Mouse (Mus musculus) kidney, postnatal 0 days (tissue): ENCODE measurements around the gene Actb. TPM values are rescaled to one million over a fixed set of nuclear protein-coding genes. Genes with fewer than 3 reads are reported as not detected.

Source experiments
- ATAC-seq: fragments of 200-750 bp; cut with Nextera tagmentation; replicated peaks from 2 replicates; pipeline ENCODE4 v1.8.0; 2017; ENCODE audit warnings: low read depth, moderate number of reproducible peaks, moderate TSS enrichment, moderate library complexity; ENCODE audit not compliant: low FRiP score
- DNase-seq: peaks from one replicate; pipeline ENCODE4 v3.0.0-alpha.2; 2016; ENCODE audit warnings: low spot score
- H3K27ac ChIP-seq: fragments of 300-500 bp; sonication (generic); 2 replicates; pipeline ENCODE4 v1.5.1; 2014; ENCODE audit warnings: mild to moderate bottlenecking
- H3K27me3 ChIP-seq: fragments of 300-500 bp; sonication (generic); 2 replicates; pipeline ENCODE4 v1.6.1; 2014; ENCODE audit warnings: low read length, mixed read lengths; ENCODE audit not compliant: insufficient read depth
- H3K36me3 ChIP-seq: fragments of 300-500 bp; sonication (generic); 2 replicates; pipeline ENCODE4 v1.6.1; 2014; ENCODE audit warnings: low read length, mixed read lengths; ENCODE audit not compliant: insufficient read depth
- H3K4me1 ChIP-seq: fragments of 300-500 bp; sonication (generic); replicated peaks from 2 replicates; pipeline ENCODE4 v1.6.1; 2014; ENCODE audit warnings: antibody characterized with exemption, low read length, mixed read lengths; ENCODE audit not compliant: insufficient read depth
- H3K4me2 ChIP-seq: fragments of 300-500 bp; sonication (generic); 2 replicates; pipeline ENCODE4 v1.6.1; 2014; ENCODE audit warnings: mild to moderate bottlenecking, low read length, moderate library complexity, mixed read lengths
- H3K4me3 ChIP-seq: fragments of 300-500 bp; sonication (generic); replicated peaks from 2 replicates; pipeline ENCODE4 v1.5.1; 2014; ENCODE audit warnings: low read depth, low read length
- H3K9ac ChIP-seq: fragments of 300-500 bp; sonication (generic); 2 replicates; pipeline ENCODE4 v1.6.1; 2014; ENCODE audit warnings: low read depth, low read length
- H3K9me3 ChIP-seq: fragments of 300-500 bp; sonication (generic); replicated peaks from 2 replicates; pipeline ENCODE4 v1.6.1; 2016; ENCODE audit warnings: low read length, inconsistent platforms, mixed read lengths
- CTCF ChIP-seq: IDR thresholded peaks from 2 replicates; pipeline ENCODE4 v1.5.1; 2016; ENCODE audit warnings: antibody characterized with exemption, low read depth, mild to moderate bottlenecking, moderate library complexity
- WGBS: fragments of 180-500 bp; shearing (Covaris S2); extraction: QIAGEN DNeasy Blood & Tissue Kit; methylation state at CpG from one replicate; pipeline ENCODE4 v1.1.7; 2014; 5-methylcytosine and 5-hydroxymethylcytosine counted together
- polyA plus RNA-seq: library from polyadenylated mRNA; unstranded; fragments of >200 nt; fragmentation: Nextera tagmentation; extraction: Ambion mirVana; gene quantifications from 2 replicates; pipeline ENCODE4 v1.2.1, GENCODE M21; 2015

Gene Actb
- polyA plus RNA-seq, 1 experiment from 2014 or later: 14,836 TPM

DNA sequence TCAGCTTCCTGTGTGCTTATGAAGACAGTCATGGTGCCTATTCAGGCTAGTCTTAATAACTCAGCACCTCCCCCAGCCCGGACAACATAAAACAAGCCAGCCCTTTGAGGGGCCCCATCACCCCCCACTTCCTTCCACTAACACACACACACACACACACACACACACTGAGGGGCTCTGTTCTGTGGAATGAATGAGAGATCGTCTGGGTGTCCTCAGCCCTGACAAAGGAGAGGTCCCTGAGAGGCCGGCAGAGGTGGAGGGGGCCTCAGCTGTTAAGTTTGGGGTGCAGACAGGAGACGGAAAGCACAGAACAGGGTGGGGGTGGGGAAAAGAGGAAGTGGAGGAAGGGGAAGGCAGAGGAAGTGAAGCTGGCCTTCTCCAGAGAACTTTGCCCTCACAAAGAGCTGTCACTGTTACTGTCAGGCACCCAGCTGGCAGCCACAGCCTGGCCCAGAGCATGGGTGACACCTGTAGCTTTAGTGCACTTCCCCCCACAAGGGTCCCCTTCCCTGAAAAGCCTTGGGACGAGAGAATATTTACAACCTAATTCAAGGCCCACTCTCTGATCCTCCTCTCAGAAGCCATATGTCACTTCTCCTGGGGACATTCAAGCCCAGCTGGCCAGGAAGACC, 2.5 kb upstream of the Actb start:
- TF ChIP-seq CTCF: no peak
- H3K4me3 ChIP-seq: no peak overlapping the region
- H3K36me3 ChIP-seq: peaks cover 12% of the 10 kb centered on the region
- peak overlapping the region; percentile 39 for H3K4me2 ChIP-seq
- H3K9ac ChIP-seq: no peak overlapping the region
- peak overlapping the region; percentile 99 for H3K27ac ChIP-seq
- no peaks in the 10 kb centered on the region for H3K9me3 ChIP-seq
- H3K4me1 ChIP-seq: peaks cover 35% of the 10 kb centered on the region
- DNase-seq: no peak
- ATAC-seq: no peak
- WGBS: 17% methylated on average over 5 of the region's 5 CpGs
- no peaks in the 10 kb centered on the region for H3K27me3 ChIP-seq

DNA sequence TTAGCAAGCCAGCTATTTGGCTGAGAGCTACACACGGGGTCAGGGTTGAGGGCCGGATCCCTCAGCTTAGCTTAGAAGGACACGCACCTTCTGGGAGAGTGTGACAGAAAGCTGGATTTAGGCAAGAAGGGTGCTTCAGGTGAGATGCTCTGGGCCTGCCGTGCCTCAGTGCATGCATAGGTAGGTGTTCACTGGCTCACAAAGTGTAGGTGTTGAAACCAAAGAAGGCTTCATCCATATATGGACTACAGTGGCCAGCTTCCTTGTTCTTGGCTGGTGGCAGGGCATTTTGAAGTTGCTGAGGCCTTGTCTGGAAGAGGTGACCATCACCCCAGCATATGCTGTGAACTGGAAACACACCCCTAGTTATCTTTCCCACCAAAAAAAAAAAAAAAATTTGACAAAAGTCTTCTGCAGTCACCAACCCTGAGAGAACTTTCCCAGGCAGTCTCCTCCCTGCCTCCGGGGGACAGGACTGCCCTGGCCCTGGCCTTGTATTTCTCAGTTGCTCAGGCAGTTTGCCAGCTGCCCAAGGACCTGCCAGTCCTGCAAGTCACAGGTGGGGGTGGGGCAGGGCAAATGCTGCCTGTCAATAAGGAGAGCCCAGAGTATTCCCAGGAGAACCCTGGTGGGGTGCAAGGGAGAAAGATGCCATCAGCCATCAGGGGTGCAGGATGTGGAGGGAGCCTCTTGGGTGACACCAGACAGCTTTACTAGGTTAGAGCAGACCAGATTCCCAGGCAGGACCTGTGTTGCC, 1.4 kb upstream of the Actb start:
- DNase-seq (no peak), ATAC-seq (no peak)
- Histone ChIP-seq H3K9ac (no peak overlapping the region), H3K9me3 (no peaks in the 10 kb centered on the region), H3K4me1 (peaks cover 35% of the 10 kb centered on the region), H3K27ac (peak overlapping the region; percentile 99), H3K4me2 (peak overlapping the region; percentile 70), H3K27me3 (no peaks in the 10 kb centered on the region), H3K36me3 (peaks cover 21% of the 10 kb centered on the region), H3K4me3 (no peak overlapping the region)
- TF ChIP-seq CTCF: 0 out of 2 replicates have a peak, but pooled peaks have one; percentile 2
- 46% methylated on average over 5 of the region's 5 CpGs for WGBS

DNA sequence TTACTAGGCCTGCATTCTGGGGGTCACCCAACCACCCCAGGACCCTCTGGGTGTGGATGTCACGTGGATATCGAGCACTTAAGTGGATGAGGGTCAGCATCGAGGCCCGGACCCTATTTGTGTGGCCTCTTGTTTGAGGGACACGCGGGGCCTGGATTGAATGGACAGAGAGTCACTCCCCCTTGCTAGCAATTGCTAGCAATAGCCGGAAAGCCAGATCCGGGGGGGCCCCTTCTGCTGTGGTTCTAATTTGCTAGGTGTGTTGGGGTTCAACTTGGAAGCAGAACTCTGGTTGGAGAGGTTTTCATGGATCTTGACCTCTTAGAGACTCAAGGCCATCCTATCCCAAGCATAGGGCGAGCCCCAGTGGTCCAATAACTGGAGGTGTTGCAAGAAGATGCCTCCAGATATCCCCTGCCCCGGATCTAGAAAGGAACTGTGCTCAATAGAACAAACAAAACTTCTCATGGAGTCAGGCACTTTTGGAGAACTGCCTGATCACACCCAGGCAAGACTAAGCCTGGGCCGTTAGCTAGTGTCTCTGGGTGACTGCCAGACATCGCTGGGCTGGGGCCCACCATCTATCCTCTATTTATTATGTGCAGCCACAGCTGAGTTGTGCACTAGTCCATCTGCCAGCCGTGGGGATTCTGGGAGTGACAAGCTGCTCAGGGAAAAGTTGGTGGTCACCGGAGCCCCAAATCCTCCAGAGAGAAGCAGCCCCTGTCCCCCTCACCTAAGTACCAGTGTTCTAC, 671 bp upstream of the Actb start:
- peak overlapping the region; percentile 84 for H3K4me3 ChIP-seq
- no peak for DNase-seq
- peak overlapping the region; percentile 99 for H3K27ac ChIP-seq
- peak overlapping the region; percentile 41; the same call in 1 of the 2 replicates for H3K9ac ChIP-seq
- H3K36me3 ChIP-seq: peaks cover 28% of the 10 kb centered on the region
- no peaks in the 10 kb centered on the region for H3K9me3 ChIP-seq
- no peak for TF ChIP-seq CTCF
- 22% methylated on average over 14 of the region's 14 CpGs for WGBS
- no peaks in the 10 kb centered on the region for H3K27me3 ChIP-seq
- ATAC-seq: no peak
- peak overlapping the region; percentile 70 for H3K4me2 ChIP-seq
- H3K4me1 ChIP-seq: peaks cover 35% of the 10 kb centered on the region

DNA sequence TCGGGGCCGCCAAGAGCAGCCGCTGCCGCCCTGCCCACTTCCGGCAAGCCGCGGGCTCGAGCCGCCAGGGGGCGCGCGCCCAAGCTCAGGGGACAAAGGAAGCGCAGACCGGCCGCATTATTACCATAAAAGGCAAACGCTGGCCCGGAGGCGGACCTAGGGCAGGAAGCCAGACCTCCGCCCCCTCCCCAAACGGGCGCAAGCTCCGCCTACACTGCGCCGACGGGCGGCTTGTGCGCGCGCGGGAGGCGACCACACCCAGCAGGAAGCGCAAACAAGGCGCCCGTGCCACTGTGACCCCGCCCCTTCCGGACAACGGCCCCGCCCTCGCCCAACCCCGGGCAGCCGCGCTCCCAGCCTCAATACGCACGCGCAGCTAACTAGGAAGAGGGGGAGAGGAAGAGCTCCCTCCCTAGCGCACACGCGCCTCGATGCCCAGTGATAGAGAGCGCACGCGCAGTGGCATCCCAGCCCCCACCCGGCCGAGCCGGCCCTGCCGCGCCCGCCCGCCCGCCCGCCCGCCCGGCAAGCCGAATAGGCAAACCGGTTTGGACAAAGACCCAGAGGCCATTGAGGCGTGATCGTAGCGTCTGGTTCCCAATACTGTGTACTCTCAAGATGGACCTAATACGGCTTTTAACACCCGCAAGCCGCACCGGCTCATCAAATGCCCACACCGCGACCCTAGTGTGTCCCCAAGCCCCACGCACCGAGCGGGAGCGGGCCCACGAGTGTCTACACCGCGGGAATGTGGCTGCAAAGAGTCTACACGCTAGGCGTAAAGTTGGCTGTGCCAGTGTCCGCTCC, 626 bp downstream of the Actb start:
- peaks cover 38% of the 10 kb centered on the region for H3K36me3 ChIP-seq
- peak; percentile 97 for TF ChIP-seq CTCF
- peak overlapping the region; percentile 99 for H3K27ac ChIP-seq
- ATAC-seq (peak; percentile 87), DNase-seq (peak; percentile 98)
- under 1% methylated on average over 78 of the region's 84 CpGs for WGBS
- H3K9me3 ChIP-seq: no peaks in the 10 kb centered on the region
- H3K4me2 ChIP-seq: peak overlapping the region; percentile 65
- H3K4me1 ChIP-seq: peaks cover 35% of the 10 kb centered on the region
- H3K9ac ChIP-seq: peak overlapping the region; percentile 98
- peak overlapping the region; percentile 84 for H3K4me3 ChIP-seq
- H3K27me3 ChIP-seq: no peaks in the 10 kb centered on the region

DNA sequence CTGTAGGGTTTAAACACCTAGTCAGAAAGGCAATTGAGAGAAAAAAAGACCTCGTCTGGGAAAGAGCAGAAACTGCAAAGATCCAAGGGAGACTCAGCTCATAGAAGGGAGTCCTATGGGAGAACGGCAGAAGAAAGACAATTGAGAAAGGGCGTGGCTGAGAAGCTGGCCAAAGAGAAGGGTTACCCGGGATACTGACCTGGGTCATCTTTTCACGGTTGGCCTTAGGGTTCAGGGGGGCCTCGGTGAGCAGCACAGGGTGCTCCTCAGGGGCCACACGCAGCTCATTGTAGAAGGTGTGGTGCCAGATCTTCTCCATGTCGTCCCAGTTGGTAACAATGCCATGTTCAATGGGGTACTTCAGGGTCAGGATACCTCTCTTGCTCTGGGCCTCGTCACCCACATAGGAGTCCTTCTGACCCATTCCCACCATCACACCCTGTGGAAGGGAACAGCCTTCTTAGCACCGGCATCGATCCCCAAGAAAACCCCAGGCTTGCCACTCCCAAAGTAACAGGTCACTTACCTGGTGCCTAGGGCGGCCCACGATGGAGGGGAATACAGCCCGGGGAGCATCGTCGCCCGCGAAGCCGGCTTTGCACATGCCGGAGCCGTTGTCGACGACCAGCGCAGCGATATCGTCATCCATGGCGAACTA, 1.4 kb downstream of the Actb start:
- Histone ChIP-seq H3K36me3 (peaks cover 44% of the 10 kb centered on the region), H3K4me3 (peak overlapping the region; percentile 84), H3K27me3 (no peaks in the 10 kb centered on the region), H3K9me3 (no peaks in the 10 kb centered on the region), H3K4me2 (peak overlapping the region; percentile 65), H3K27ac (peak overlapping the region; percentile 99; the same call in 1 of the 2 replicates), H3K9ac (peak overlapping the region; percentile 98), H3K4me1 (peaks cover 33% of the 10 kb centered on the region)
- no peak; the same call in 1 of the 2 replicates for ATAC-seq
- 2% methylated on average over 27 of the region's 27 CpGs for WGBS
- TF ChIP-seq CTCF: no peak
- DNase-seq: no peak
